Mouse (Mus musculus) ES-Bruce4 (cell line): ENCODE measurements around the gene Usp46. TPM values are rescaled to one million over a fixed set of nuclear protein-coding genes. Genes with fewer than 3 reads are reported as not detected.
A peak's percentile ranks its signal among the peaks of the same experiment; 100 is the strongest.

Experiments
- H3K27ac ChIP-seq: 2 replicates; pipeline ENCODE4 v1.5.1; 2012; ENCODE audit warnings: low read length, inconsistent platforms; ENCODE audit not compliant: insufficient read depth
- H3K27me3 ChIP-seq: 2 replicates; pipeline ENCODE4 v1.6.1; 2012; ENCODE audit warnings: mild to moderate bottlenecking, low read length, inconsistent platforms; ENCODE audit not compliant: control insufficient read depth, poor library complexity, insufficient read depth, severe bottlenecking
- H3K36me3 ChIP-seq: 2 replicates; pipeline ENCODE4 v1.6.1; 2012; ENCODE audit warnings: inconsistent platforms, mild to moderate bottlenecking, low read length, moderate library complexity; ENCODE audit not compliant: control insufficient read depth, poor library complexity, insufficient read depth, severe bottlenecking
- H3K4me1 ChIP-seq: one replicate; pipeline ENCODE4 v1.8.1; 2011; ENCODE audit warnings: low read length; ENCODE audit not compliant: control insufficient read depth, insufficient read depth
- H3K4me3 ChIP-seq: 2 replicates; pipeline ENCODE4 v1.5.1; 2011; ENCODE audit warnings: low read depth, mild to moderate bottlenecking, low read length
- H3K9ac ChIP-seq: 2 replicates; pipeline ENCODE4 v1.6.1; 2012; ENCODE audit warnings: low read depth, mild to moderate bottlenecking, inconsistent platforms; ENCODE audit not compliant: poor library complexity, severe bottlenecking
- H3K9me3 ChIP-seq: replicated peaks from 2 replicates; pipeline ENCODE4 v1.6.1; 2012; ENCODE audit warnings: mild to moderate bottlenecking, low read length, inconsistent platforms; ENCODE audit not compliant: control insufficient read depth, poor library complexity, insufficient read depth, severe bottlenecking
- CTCF ChIP-seq: IDR thresholded peaks from one replicate; pipeline ENCODE4 v1.8.1; 2011; ENCODE audit warnings: low read depth, low read length
- EP300 ChIP-seq: IDR thresholded peaks from 2 replicates; pipeline ENCODE4 v1.6.1; 2011; ENCODE audit warnings: low read depth, low read length; ENCODE audit not compliant: insufficient read depth
- POLR2A ChIP-seq: IDR thresholded peaks from one replicate; pipeline ENCODE4 v1.8.1; 2011; ENCODE audit warnings: low read length; ENCODE audit not compliant: insufficient read depth
- polyA plus RNA-seq: library from polyadenylated mRNA; stranded (reverse); fragments of >200 nt; gene quantifications from 2 replicates; pipeline ENCODE4 v1.2.4, GENCODE M21; 2011; ENCODE audit warnings: low read depth; ENCODE audit not compliant: missing spikeins, insufficient read depth, insufficient read length

The Usp46 gene
- polyA plus RNA-seq, 1 experiment, result 52.4 TPM

DNA sequence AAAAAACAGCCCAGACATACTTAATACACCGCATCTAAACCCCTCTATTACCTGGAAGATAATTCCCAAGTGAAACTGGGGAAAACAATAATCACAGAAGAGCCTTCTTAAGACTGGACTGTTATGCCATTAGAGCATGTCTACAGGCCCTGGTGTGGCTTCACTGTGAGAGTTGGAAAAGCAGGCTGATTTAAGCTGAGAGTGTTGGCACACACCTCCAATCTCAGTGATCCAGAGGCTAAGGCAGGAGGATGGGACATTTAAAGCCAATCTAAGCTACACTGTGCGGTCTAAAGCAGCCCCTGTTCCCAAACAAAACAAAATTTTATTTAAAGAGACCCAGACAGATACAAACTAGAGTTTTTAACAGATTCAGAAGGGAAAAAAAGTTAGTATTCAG lies 62.3 kb downstream of the Usp46 start:
- no peak for TF ChIP-seq CTCF
- no peak for TF ChIP-seq EP300
- TF ChIP-seq POLR2A, result no peak

DNA sequence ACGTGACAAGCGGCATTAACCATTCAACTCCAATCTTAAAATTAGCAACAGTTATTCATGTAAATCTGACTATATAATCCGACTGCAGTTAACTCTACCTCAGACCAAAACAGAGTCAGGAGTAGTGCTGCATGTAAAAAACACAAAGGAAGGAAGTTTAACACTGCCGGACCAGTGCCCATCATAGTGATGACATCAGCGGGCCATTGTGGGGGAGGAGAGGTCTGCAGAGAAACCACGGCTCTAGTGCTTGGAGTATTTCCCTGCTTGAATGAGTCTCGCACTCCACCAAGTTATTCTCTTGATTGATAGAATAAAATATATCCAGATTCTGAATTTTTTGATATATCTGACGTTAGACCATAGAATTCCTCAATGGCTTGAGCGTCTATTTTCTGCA lies 66.5 kb downstream of the Usp46 start:
- no peak for TF ChIP-seq POLR2A
- TF ChIP-seq EP300, result no peak
- no peaks in the 10 kb centered on the region for H3K4me1 ChIP-seq
- peaks cover 12% of the 10 kb centered on the region for H3K36me3 ChIP-seq

More for the DNA sequence above, 62.3 kb downstream of the Usp46 start:
- Histone ChIP-seq H3K36me3 (peaks cover 10% of the 10 kb centered on the region), H3K27me3 (no peaks in the 10 kb centered on the region), H3K27ac (no peak overlapping the region), H3K9ac (no peak overlapping the region), H3K4me1 (no peaks in the 10 kb centered on the region), H3K9me3 (no peaks in the 10 kb centered on the region), H3K4me3 (no peak overlapping the region)

DNA sequence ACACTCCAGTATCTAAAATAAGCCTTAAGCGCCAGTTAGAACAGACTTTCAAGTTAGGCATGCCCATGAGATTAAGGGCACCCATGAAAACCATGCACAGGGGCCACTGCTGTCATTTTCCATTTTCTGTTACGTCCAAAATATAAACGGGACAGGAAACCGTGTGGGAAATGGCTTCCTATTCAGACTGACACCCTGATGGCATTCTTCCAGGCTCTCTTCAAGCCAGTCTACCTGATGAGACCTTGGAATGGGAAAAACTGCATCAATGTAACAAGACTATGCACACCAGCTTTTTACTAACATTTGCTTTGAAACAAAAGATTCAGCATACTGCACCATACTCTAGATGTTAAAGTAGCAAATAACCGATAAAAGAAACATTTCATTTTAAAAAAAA lies 69.3 kb downstream of the Usp46 start:
- Histone ChIP-seq H3K9me3 (no peaks in the 10 kb centered on the region), H3K27me3 (no peaks in the 10 kb centered on the region), H3K4me1 (no peaks in the 10 kb centered on the region), H3K27ac (no peak overlapping the region), H3K4me3 (no peak overlapping the region), H3K36me3 (peaks cover 9% of the 10 kb centered on the region), H3K9ac (no peak overlapping the region)
- TF ChIP-seq POLR2A (no peak), CTCF (no peak), EP300 (no peak)

More for the DNA sequence above, 66.5 kb downstream of the Usp46 start:
- H3K9ac ChIP-seq, result no peak overlapping the region
- H3K27ac ChIP-seq, result no peak overlapping the region
- H3K4me3 ChIP-seq, result no peak overlapping the region
- H3K27me3 ChIP-seq, result no peaks in the 10 kb centered on the region
- H3K9me3 ChIP-seq, result no peaks in the 10 kb centered on the region

DNA sequence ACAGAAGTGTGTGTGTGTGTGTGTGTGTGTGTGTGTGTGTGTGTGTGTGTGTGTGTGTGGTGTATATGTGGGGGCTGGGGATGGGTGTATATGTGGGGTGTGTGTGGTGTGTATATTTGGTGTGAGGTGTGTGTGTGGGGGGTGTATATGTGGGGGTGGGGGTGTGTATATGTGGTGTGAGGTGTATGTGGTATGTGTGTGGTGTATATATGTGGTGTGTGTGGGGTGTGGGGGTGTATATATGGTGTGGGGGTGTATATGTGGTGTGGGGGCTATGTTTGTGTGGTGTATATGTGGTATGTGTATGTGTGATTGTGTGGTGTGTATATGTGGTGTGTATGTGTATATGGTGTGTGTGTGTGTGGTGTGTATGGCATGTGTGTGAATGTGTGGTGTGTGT lies 73.4 kb downstream of the Usp46 start:
- Histone ChIP-seq H3K27me3 (no peaks in the 10 kb centered on the region), H3K9ac (no peak overlapping the region), H3K36me3 (no peaks in the 10 kb centered on the region; the same call in 1 of the 2 replicates), H3K4me1 (no peaks in the 10 kb centered on the region), H3K4me3 (no peak overlapping the region), H3K27ac (no peak overlapping the region), H3K9me3 (no peaks in the 10 kb centered on the region)
- no peak for TF ChIP-seq EP300
- no peak for TF ChIP-seq CTCF
- TF ChIP-seq POLR2A, result no peak

DNA sequence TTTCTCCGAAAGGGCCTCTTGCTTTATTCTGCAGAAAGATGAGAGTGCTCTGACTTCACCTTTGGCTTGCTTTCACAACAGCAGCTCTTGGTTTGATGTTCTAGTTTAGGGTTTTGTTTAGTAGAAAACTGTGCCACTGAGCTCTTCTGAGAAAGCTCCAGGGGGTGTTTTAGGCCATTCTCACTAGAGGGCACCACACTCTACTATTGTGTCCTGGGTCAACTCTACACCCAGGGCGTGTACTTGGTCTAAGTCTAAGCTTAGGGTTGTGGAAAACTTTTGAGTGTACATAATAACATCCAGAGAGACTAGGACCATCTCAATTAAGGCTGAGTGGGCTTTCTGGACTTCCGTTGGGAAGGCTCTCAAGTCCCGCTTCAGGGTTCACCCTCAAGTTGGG lies 74.7 kb downstream of the Usp46 start:
- H3K36me3 ChIP-seq, result no peaks in the 10 kb centered on the region; the same call in 1 of the 2 replicates
- H3K27ac ChIP-seq, result no peak overlapping the region
- H3K9ac ChIP-seq, result no peak overlapping the region
- no peak overlapping the region for H3K4me3 ChIP-seq
- TF ChIP-seq POLR2A (no peak), EP300 (no peak), CTCF (peak; percentile 3)
- H3K4me1 ChIP-seq, result no peaks in the 10 kb centered on the region
- H3K9me3 ChIP-seq, result no peaks in the 10 kb centered on the region
- no peaks in the 10 kb centered on the region for H3K27me3 ChIP-seq

DNA sequence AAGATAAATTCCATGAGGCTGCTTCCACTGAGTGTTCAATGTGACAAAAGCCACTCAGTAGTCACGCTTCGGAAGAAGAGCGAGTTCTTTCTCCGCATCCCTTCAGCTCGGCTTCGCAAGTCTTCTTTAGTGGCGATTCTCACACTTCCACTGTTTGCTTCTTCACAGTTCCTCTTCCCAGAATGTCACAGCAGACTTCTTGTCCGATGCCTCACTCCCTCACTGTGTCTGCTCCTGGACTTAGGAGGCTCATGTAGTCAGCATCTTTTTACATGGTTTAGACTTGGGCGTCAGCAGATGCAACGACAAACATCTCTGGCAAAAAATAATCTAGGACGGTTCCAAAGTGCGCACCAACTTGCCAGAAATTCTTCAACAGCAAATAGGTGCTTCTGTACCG lies 75.9 kb downstream of the Usp46 start:
- Histone ChIP-seq H3K4me3 (no peak overlapping the region), H3K27me3 (no peaks in the 10 kb centered on the region), H3K9ac (no peak overlapping the region), H3K27ac (no peak overlapping the region), H3K9me3 (no peaks in the 10 kb centered on the region), H3K36me3 (no peaks in the 10 kb centered on the region), H3K4me1 (no peaks in the 10 kb centered on the region)
- TF ChIP-seq POLR2A, result no peak
- TF ChIP-seq CTCF, result no peak
- no peak for TF ChIP-seq EP300

DNA sequence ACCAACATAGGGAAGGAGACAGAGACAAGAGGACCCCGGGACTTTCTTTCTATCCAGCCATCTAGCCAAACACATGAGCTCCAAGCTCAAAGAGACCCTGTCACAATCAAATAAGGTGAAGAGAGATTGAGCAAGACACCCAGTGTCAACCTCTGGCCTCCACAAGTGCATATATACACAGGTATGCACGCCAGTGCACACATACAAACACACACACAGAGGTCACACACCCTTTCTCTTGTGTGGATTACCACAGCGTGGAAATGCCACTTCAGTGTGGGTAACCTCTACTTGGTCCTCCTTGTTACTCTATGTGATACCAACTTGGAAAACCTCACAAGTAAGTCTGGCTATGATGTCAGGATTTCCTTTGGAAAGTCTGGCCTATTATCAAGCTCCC lies 78.7 kb downstream of the Usp46 start:
- Histone ChIP-seq H3K36me3 (no peaks in the 10 kb centered on the region), H3K4me1 (no peaks in the 10 kb centered on the region), H3K4me3 (no peak overlapping the region), H3K27me3 (no peaks in the 10 kb centered on the region), H3K9ac (no peak overlapping the region), H3K27ac (no peak overlapping the region), H3K9me3 (no peaks in the 10 kb centered on the region)
- TF ChIP-seq EP300 (no peak), CTCF (no peak), POLR2A (no peak)
